Mouse (Mus musculus): Measurements from ENCODE around the gene Trappc11.
"Not testable (repeated sequence)": the region's sequence is repeated elsewhere in the genome, so short reads cannot be mapped to it uniquely, and the experiment has no call there.

Trappc11 gene

DNA sequence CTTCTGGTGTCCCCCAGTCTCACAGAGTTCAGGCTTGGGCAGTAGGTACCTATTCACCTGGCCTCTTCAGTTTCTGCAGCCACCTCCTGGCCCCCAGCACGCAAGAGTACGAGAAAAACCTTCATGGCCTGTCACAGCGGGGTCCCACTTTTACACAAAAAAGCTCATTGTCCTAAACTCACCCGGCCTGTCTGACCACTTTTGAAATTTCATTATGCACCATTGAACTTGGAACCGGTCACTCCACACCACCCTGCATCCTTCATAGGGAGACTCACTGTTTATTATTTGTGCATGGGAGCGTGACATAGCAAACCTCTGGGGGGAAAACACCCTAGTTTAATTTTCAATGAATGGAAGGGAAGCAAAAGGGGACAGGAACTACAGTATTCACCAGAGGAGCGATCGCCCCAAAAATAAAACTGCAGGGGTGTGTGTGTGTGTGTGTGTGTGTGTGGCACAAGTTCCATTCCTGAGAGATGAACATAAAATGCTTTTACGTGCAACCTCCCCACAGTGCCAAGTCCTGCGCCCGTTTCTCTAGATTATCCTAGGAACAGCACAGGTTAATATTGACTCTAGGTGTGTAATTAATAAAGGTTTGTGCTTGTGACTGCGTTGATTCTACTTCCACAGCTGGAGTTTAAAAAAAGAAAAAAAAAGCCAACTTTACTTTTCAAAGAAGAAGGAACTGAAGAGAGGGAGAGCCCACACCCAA, 50.8 kb downstream of the Trappc11 start:
- DNase-seq (ENCODE audit: low spot score in 2 of 2) = no peak

GRCm38 (mm10) chr8:47480039-47480438, 53.2 kb downstream of the Trappc11 start:
- DNase-seq (ENCODE audit: low spot score in 2 of 2) = no peak

- DNase-seq (ENCODE audit: low spot score in 2 of 2) = no peak
These were observed 71.6 kb downstream of the Trappc11 start for GRCm38 (mm10) chr8:47461650-47462049.

DNA sequence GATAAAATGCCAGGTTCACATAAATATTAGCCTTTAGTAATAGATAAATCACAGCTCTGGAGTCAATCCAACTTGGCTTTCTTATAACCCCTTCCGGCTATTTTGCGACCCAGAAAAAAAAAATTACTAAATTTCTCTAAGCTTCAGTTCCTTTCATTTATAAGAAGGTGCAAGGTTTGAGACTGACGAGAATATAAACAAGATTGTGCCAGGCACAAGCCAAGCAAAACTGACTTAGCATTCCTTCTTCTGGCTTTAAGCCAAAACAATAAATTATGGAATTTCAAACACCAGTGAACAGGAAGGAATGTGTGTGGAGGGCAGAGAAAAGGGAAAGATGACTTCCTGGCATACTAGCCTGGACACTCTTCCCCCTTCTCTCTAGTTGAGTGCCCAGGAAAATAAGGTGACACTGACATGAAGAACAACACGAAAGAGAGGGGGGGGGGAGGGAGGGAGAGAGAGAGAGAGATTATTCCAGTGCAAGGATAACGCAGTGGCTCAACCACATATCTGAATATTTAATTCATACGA, 74.0 kb downstream of the Trappc11 start:
- no peak for DNase-seq (ENCODE audit: low spot score in 2 of 2)

GRCm38 (mm10) chr8:47458591-47458990, 74.7 kb downstream of the Trappc11 start:
- no peak for DNase-seq (ENCODE audit: low spot score in 2 of 2)

GRCm38 (mm10) chr8:47449211-47449610, 84.1 kb downstream of the Trappc11 start:
- DNase-seq (ENCODE audit: low spot score in 2 of 2) = not testable (repeated sequence)

GRCm38 (mm10) chr8:47446312-47447046, 86.8 kb downstream of the Trappc11 start, which contains the start of gene Stox2:
Gene Stox2, minus strand, starts transcription at chr8:47446362.
- DNase-seq (ENCODE audit: low spot score in 2 of 2) = no peak

Measured in natural killer cell, adult 2 months (primary cell).